Mouse (Mus musculus) forebrain, postnatal 0 days (tissue): ENCODE data around the gene Tulp2. TPM values are rescaled to one million over a fixed set of nuclear protein-coding genes. Genes with fewer than 3 reads are reported as not detected.

Source experiments
- ATAC-seq: fragments of 200-750 bp; cut with Nextera tagmentation; 2 replicates; pipeline ENCODE4 v1.8.0; 2017; ENCODE audit warnings: mild to moderate bottlenecking, moderate library complexity
- DNase-seq: peaks from one replicate; pipeline ENCODE4 v3.0.0-alpha.2; 2015
- H3K27ac ChIP-seq: fragments of 300-500 bp; sonication (generic); 2 replicates; pipeline ENCODE4 v1.5.1; 2014; ENCODE audit warnings: low read depth, mild to moderate bottlenecking, antibody characterized with exemption, low read length, moderate library complexity, mixed read lengths
- H3K27me3 ChIP-seq: fragments of 300-500 bp; sonication (generic); 2 replicates; pipeline ENCODE4 v1.6.1; 2014; ENCODE audit warnings: mild to moderate bottlenecking, low read length, mixed read lengths; ENCODE audit not compliant: insufficient read depth
- H3K36me3 ChIP-seq: fragments of 300-500 bp; sonication (generic); 2 replicates; pipeline ENCODE4 v1.6.1; 2014; ENCODE audit warnings: mild to moderate bottlenecking, moderate library complexity; ENCODE audit not compliant: insufficient read depth
- H3K4me1 ChIP-seq: fragments of 300-500 bp; sonication (generic); 2 replicates; pipeline ENCODE4 v1.6.1; 2014; ENCODE audit warnings: antibody characterized with exemption; ENCODE audit not compliant: insufficient read depth
- H3K4me2 ChIP-seq: fragments of 300-500 bp; sonication (generic); 2 replicates; pipeline ENCODE4 v1.6.1; 2014; ENCODE audit warnings: low read depth, mild to moderate bottlenecking, moderate library complexity
- H3K4me3 ChIP-seq: fragments of 300-500 bp; sonication (generic); 2 replicates; pipeline ENCODE4 v1.5.1; 2014; ENCODE audit warnings: low read depth, low read length, mixed read lengths
- H3K9ac ChIP-seq: fragments of 300-500 bp; sonication (generic); 2 replicates; pipeline ENCODE4 v1.6.1; 2014; ENCODE audit warnings: mild to moderate bottlenecking
- H3K9me3 ChIP-seq: fragments of 300-500 bp; sonication (generic); 2 replicates; pipeline ENCODE4 v1.6.1; 2016; ENCODE audit warnings: low read length
- CTCF ChIP-seq: sonication (generic); IDR thresholded peaks from 2 replicates; pipeline ENCODE4 v1.5.1; 2016; ENCODE audit warnings: antibody characterized with exemption, control low read depth, low read depth
- WGBS: fragments of 180-500 bp; shearing (Covaris S2); extraction: QIAGEN DNeasy Blood & Tissue Kit; methylation state at CpG from one replicate; pipeline ENCODE4 v1.1.7; 2014; 5-methylcytosine and 5-hydroxymethylcytosine counted together
- polyA plus RNA-seq: library from polyadenylated mRNA; unstranded; fragments of >200 nt; fragmentation: Nextera tagmentation; extraction: Ambion mirVana; gene quantifications from 2 replicates; pipeline ENCODE4 v1.2.1, GENCODE M21; 2015
- total RNA-seq: library from RNA; depleted of rRNA; stranded (reverse); fragments of >200 nt; gene quantifications from 2 replicates; pipeline ENCODE4 v1.2.3, GENCODE M21; 2014

The Tulp2 gene
- total and polyA plus RNA-seq, 2 experiments from 2014 or later = 0.07 to 0.19 TPM

- H3K9ac ChIP-seq = no peak within 1 kb of the TSS
- H3K27me3 ChIP-seq = no peaks in the 10 kb centered on the region
- no peaks in the 10 kb centered on the region for H3K9me3 ChIP-seq
- DNase-seq (no peak), ATAC-seq (no peak)
- no peak within 1 kb of the TSS for H3K4me2 ChIP-seq
- 0 out of 2 replicates have a peak, but pooled peaks have one; percentile 6 for TF ChIP-seq CTCF
- H3K36me3 ChIP-seq = no peaks in the 10 kb centered on the region
- no peak within 1 kb of the TSS for H3K27ac ChIP-seq
- peaks cover 19% of the 10 kb centered on the region for H3K4me1 ChIP-seq
- WGBS = 25% methylated on average over 19 of the region's 19 CpGs
- H3K4me3 ChIP-seq = no peak within 1 kb of the TSS
These were observed 44.0 kb upstream of the Tulp2 start, which contains the start of gene Ruvbl2 for GRCm38 (mm10) chr7:45437521-45438276. Gene Ruvbl2, minus strand, starts transcription at chr7:45438096.

GRCm38 (mm10) chr7:45443526-45444420, 37.9 kb upstream of the Tulp2 start:
- H3K27ac ChIP-seq = no peak overlapping the region
- peaks cover 18% of the 10 kb centered on the region for H3K36me3 ChIP-seq
- DNase-seq (no peak), ATAC-seq (no peak)
- whole genome bisulfite sequencing = 91% methylated on average over 22 of the region's 22 CpGs
- no peaks in the 10 kb centered on the region for H3K9me3 ChIP-seq
- no peak overlapping the region for H3K4me3 ChIP-seq
- no peak for TF ChIP-seq CTCF
- H3K4me1 ChIP-seq = no peaks in the 10 kb centered on the region
- no peak overlapping the region for H3K9ac ChIP-seq
- H3K27me3 ChIP-seq = no peaks in the 10 kb centered on the region
- no peak overlapping the region for H3K4me2 ChIP-seq

- no peak for ATAC-seq
- DNase-seq = no peak
- TF ChIP-seq CTCF = no peak
- no peaks in the 10 kb centered on the region for H3K27me3 ChIP-seq
- peaks cover 22% of the 10 kb centered on the region for H3K36me3 ChIP-seq
- H3K27ac ChIP-seq = no peak overlapping the region
- no peak overlapping the region for H3K9ac ChIP-seq
- H3K4me3 ChIP-seq = no peak overlapping the region
- H3K9me3 ChIP-seq = no peaks in the 10 kb centered on the region
- no peak overlapping the region for H3K4me2 ChIP-seq
- H3K4me1 ChIP-seq = no peaks in the 10 kb centered on the region
These were observed 35.1 kb upstream of the Tulp2 start for GRCm38 (mm10) chr7:45446589-45446988.

GRCm38 (mm10) chr7:45447325-45447990, 34.2 kb upstream of the Tulp2 start:
- DNase-seq (peak; percentile 33), ATAC-seq (peak; percentile 66)
- no peaks in the 10 kb centered on the region for H3K9me3 ChIP-seq
- no peaks in the 10 kb centered on the region for H3K27me3 ChIP-seq
- H3K4me2 ChIP-seq = no peak overlapping the region
- no peak overlapping the region for H3K9ac ChIP-seq
- no peak overlapping the region for H3K27ac ChIP-seq
- 43% methylated on average over 11 of the region's 11 CpGs for WGBS
- peaks cover 25% of the 10 kb centered on the region for H3K36me3 ChIP-seq
- TF ChIP-seq CTCF = peak; percentile 55
- H3K4me3 ChIP-seq = no peak overlapping the region
- no peaks in the 10 kb centered on the region for H3K4me1 ChIP-seq

DNA sequence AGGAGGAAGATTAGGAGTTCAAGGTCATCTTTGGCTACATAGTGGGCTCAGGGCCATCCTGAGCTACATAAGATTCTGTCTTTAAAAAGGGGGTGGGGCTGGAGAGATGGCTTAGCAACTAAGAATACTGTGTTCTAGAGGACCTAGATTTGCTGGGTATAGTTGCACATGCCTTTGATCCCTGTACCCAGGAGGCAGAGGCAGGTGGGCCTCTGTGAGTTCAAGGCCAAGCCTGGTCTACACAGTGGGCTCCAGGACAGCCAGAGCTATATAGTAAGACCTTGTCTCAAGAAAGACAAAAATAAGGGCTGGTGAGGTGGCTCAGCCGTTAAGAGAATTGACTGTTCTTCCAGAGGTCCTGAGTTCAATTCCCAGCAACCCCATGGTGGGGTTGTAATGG, 31.7 kb upstream of the Tulp2 start:
- H3K4me3 ChIP-seq = no peak overlapping the region
- TF ChIP-seq CTCF = no peak
- ATAC-seq = no peak
- H3K27me3 ChIP-seq = no peaks in the 10 kb centered on the region
- peaks cover 15% of the 10 kb centered on the region; the same call in 1 of the 2 replicates for H3K36me3 ChIP-seq
- no peak overlapping the region for H3K9ac ChIP-seq
- H3K9me3 ChIP-seq = no peaks in the 10 kb centered on the region
- no peak for DNase-seq
- H3K4me2 ChIP-seq = no peak overlapping the region
- WGBS = 90% methylated on average over 1 of the region's 1 CpGs
- H3K4me1 ChIP-seq = no peaks in the 10 kb centered on the region
- no peak overlapping the region for H3K27ac ChIP-seq

- Histone ChIP-seq H3K27ac (peak overlapping the region; percentile 62), H3K36me3 (peaks cover 23% of the 10 kb centered on the region; the same call in 1 of the 2 replicates), H3K4me2 (no peak overlapping the region), H3K9ac (no peak overlapping the region), H3K9me3 (no peaks in the 10 kb centered on the region), H3K4me1 (no peaks in the 10 kb centered on the region; the same call in 1 of the 2 replicates), H3K4me3 (0 out of 2 replicates have a peak overlapping the region, but pooled peaks have one; percentile 5), H3K27me3 (no peaks in the 10 kb centered on the region)
- WGBS = 53% methylated on average over 23 of the region's 23 CpGs
- TF ChIP-seq CTCF = peak; percentile 81
- DNase-seq (peak; percentile 85), ATAC-seq (peak; percentile 90)
These were observed 30.2 kb upstream of the Tulp2 start for GRCm38 (mm10) chr7:45451344-45451982.
